Comparison of ENCODE assay signal across 8 mouse cellular contexts in the genomic region with DNA sequence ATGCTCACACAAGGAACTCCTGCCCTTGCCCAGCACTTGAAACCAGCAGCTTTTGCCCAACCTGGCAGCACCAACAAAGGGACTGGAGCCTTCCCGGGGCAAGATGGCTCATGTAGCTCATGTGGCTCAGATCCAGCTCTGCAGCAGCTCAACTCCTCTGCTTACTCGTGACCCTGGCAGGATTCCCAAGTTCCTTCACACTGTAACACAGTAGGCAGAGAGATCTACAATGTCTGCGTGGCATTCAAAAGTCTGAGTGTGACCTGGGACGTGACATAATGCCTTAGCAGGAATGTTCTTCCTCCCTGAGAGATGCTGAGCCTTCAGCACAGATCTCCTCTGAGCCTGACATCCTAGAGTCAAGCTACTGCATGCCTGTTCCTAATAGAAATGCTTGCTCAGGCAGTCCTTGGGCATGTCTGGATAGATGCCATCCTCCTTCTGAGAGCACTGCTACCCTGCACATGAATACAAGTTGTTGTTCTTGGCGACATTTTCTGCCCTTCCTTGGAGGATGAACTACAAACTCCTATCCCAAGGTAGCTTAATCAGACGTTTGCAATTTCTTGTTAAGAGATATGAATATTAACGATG. TPM values are rescaled to one million over a fixed set of nuclear protein-coding genes. Genes with fewer than 3 reads are reported as not detected.
A peak's percentile ranks its signal among the peaks of the same experiment; 100 is the strongest.
DNase-seq lines count a peak whose midpoint lies in the region; ATAC-seq lines count a peak whose summit lies in the region.

No protein-coding gene starts in this region.

- H3K36me3 ChIP-seq in hindbrain, embryonic 15.5 days = no peaks in the 10 kb centered on the region
- H3K36me3 ChIP-seq in hindbrain, embryonic 13.5 days = no peaks in the 10 kb centered on the region

- intact Hi-C loops in gastrocnemius, postnatal 14 days (cut with DNase I; ENCODE audit: low total_unique reads) = no loop called here

- WGBS in hindbrain, embryonic 15.5 days = 57% methylated on average over 7 of the region's 7 CpGs
- WGBS in hindbrain, embryonic 13.5 days = 72% methylated on average over 7 of the region's 7 CpGs

- peak; percentile 30; the same call in 1 of the 2 replicates for ATAC-seq in hindbrain, embryonic 15.5 days (ENCODE audit: low FRiP score, low read depth)
- ATAC-seq in hindbrain, embryonic 13.5 days (ENCODE audit: low FRiP score) = no peak
- no peak for ATAC-seq in megakaryocyte, adult 5-6 weeks (ENCODE audit: poor library complexity, severe bottlenecking)
- ATAC-seq in frontal cortex, adult (ENCODE audit: low TSS enrichment) = no peak

- H3K9ac ChIP-seq in hindbrain, embryonic 15.5 days = no peak overlapping the region
- no peak overlapping the region for H3K9ac ChIP-seq in hindbrain, embryonic 13.5 days

- H3K4me2 ChIP-seq in hindbrain, embryonic 15.5 days = no peak overlapping the region
- H3K4me2 ChIP-seq in hindbrain, embryonic 13.5 days = no peak overlapping the region

- H3K9me3 ChIP-seq in hindbrain, embryonic 15.5 days = no peaks in the 10 kb centered on the region
- no peaks in the 10 kb centered on the region for H3K9me3 ChIP-seq in hindbrain, embryonic 13.5 days

- peak; percentile 65 for DNase-seq in MN1 (ENCODE audit: low spot score)
- DNase-seq in brain, adult 2 months (ENCODE audit: low read depth, low spot score) = peak; percentile 67
- peak; percentile 65 for DNase-seq in gastrocnemius, postnatal 14 days
- DNase-seq in retina, embryonic 14.5 days (ENCODE audit: low spot score) = no peak

- no peak overlapping the region for H3K4me3 ChIP-seq in hindbrain, embryonic 15.5 days
- no peak overlapping the region for H3K4me3 ChIP-seq in hindbrain, embryonic 13.5 days

- no peaks in the 10 kb centered on the region for H3K27me3 ChIP-seq in hindbrain, embryonic 15.5 days
- H3K27me3 ChIP-seq in hindbrain, embryonic 13.5 days = no peaks in the 10 kb centered on the region

- no peak overlapping the region for H3K27ac ChIP-seq in hindbrain, embryonic 15.5 days (replicated peaks)
- H3K27ac ChIP-seq in hindbrain, embryonic 13.5 days = no peak overlapping the region

- H3K4me1 ChIP-seq in hindbrain, embryonic 15.5 days (replicated peaks) = no peaks in the 10 kb centered on the region
- H3K4me1 ChIP-seq in hindbrain, embryonic 13.5 days (replicated peaks) = no peaks in the 10 kb centered on the region

RNA-seq across cellular contexts. Expression of a gene that starts 6.2 kb away (rescaled TPM):
- 11.9 and 13.5 TPM in 2 replicates for polyA plus RNA-seq in hindbrain, embryonic 15.5 days (2015; fragmentation: Nextera tagmentation; extraction: Ambion mirVana)
- polyA plus RNA-seq in hindbrain, embryonic 13.5 days (2015; fragmentation: Nextera tagmentation; extraction: Ambion mirVana) = 11.6 and 11.7 TPM in 2 replicates
- 10 to 100 TPM; 25.2 to 30.5 TPM for total RNA-seq in gastrocnemius, postnatal 14 days (2021)
- 65.6 and 68.7 TPM in 2 replicates for total RNA-seq in megakaryocyte, adult 5-6 weeks (2015)
- total RNA-seq in megakaryocyte, adult 5-6 weeks (2017) = 20.3 and 32.8 TPM in 2 replicates
